Comparison of ENCODE assay signal across 7 mouse cellular contexts in the genomic region with DNA sequence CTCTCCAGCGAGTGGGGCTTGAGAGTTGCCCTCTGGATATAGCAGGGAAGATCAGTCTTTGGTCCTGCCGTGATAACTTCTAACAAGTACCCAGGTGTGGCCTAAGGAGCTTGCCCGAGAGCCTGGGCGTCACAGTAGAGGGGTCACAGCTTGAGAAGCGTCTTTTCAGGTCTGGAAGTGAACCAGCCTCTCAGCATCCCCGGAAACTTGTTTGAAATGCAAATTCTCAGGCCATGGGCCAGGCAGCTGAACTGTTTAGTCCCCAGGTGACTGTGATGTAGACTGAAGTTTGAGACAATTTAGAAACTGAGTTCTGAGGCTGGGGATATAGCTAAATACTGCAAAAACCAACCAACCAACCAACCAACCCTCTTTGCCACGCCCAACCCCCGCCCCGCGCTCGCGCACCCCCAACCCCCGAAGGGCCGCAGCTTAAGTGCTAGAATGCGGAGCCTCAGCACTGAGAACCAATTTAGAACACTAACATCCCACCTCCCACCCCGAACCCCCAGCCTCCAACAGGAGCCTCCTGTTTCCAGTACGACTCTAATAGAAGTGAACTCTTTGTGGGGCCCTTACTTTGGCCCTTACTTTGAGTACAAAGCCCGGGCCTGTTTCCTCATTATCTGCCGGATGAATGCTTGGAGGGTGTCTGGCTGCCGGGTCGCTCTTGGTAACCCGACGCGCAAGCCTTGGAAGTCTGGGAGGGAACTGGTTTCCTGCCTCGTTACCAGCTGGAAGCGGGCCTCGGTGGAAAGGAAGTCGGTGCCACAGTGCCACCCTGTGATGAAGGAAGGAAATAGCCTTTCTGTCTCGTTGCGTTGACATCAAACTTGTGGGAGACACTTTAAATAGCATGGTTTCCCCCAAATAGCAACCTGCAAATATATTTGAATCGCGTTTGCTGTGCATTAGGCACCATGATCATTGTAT.
DNase-seq lines count a peak whose midpoint lies in the region; ATAC-seq lines count a peak whose summit lies in the region.

No protein-coding gene starts in this region.

- DNase-seq in adrenal gland, postnatal 14 days, result peak; percentile 91
- peak; percentile 94 for DNase-seq in embryo, embryonic 11 days
- peak; percentile 4 for DNase-seq in gonadal fat pad, adult 2 months (ENCODE audit: low read depth)
- peak; percentile 72 to 87 for DNase-seq in left cerebral cortex, postnatal 25 days (ENCODE audit: low spot score in 2 of 2)
- DNase-seq in midbrain, embryonic 10.5 days (ENCODE audit: low spot score), result peak; percentile 87
- DNase-seq in right cerebral cortex, postnatal 4 days, result peak; percentile 83

- no peaks in the 10 kb centered on the region for H3K9me3 ChIP-seq in intestine, embryonic 16.5 days (ENCODE audit: control insufficient read depth, low read length)
- H3K9me3 ChIP-seq in midbrain, embryonic 10.5 days (replicated peaks), result no peaks in the 10 kb centered on the region

- 12% methylated on average over 32 of the region's 32 CpGs for WGBS in intestine, embryonic 16.5 days
- 3% methylated on average over 32 of the region's 32 CpGs for WGBS in midbrain, embryonic 10.5 days

- H3K27ac ChIP-seq in intestine, embryonic 16.5 days (ENCODE audit: low read length), result no peak overlapping the region
- peak overlapping the region; percentile 80 for H3K27ac ChIP-seq in midbrain, embryonic 10.5 days (replicated peaks)

- peaks cover 3% of the 10 kb centered on the region; the same call in 1 of the 2 replicates for H3K4me1 ChIP-seq in intestine, embryonic 16.5 days (ENCODE audit: control insufficient read depth, insufficient read depth, low read length)
- H3K4me1 ChIP-seq in midbrain, embryonic 10.5 days, result peaks cover 12% of the 10 kb centered on the region

- intact Hi-C loops in left cerebral cortex, postnatal 25 days (cut with DNase I), result loop anchor here (1.0 to 2.0 kb wide), 4 partner anchors 68 to 577 kb away; a partner anchor contains a TSS

- H3K36me3 ChIP-seq in intestine, embryonic 16.5 days (ENCODE audit: control insufficient read depth, insufficient read depth, low read length), result no peaks in the 10 kb centered on the region
- no peaks in the 10 kb centered on the region for H3K36me3 ChIP-seq in midbrain, embryonic 10.5 days

- peak overlapping the region; percentile 46 for H3K4me3 ChIP-seq in intestine, embryonic 16.5 days (ENCODE audit: low read length)
- peak overlapping the region; percentile 51 for H3K4me3 ChIP-seq in midbrain, embryonic 10.5 days

- H3K9ac ChIP-seq in intestine, embryonic 16.5 days (ENCODE audit: low read depth, low read length), result peak overlapping the region; percentile 63

- H3K27me3 ChIP-seq in intestine, embryonic 16.5 days (replicated peaks; ENCODE audit: control insufficient read depth, insufficient read depth, low read length), result no peaks in the 10 kb centered on the region
- 0 out of 2 replicates have a peak, but pooled peaks cover 5% of the 10 kb centered on the region for H3K27me3 ChIP-seq in midbrain, embryonic 10.5 days (ENCODE audit: low read depth, poor library complexity, severe bottlenecking)

- peak overlapping the region; percentile 85 for H3K4me2 ChIP-seq in intestine, embryonic 16.5 days (ENCODE audit: low read depth, low read length)

- peak; percentile 74 for ATAC-seq in intestine, embryonic 16.5 days

Comparison
In these comparisons a context has a peak if more than half of its experiments do, and no peak if none do; other contexts are left out.
1. DNase-seq: peak in every context shown above with its lines; median percentile 94 in embryo, embryonic 11 days; 91 in adrenal gland, postnatal 14 days; 87 in midbrain, embryonic 10.5 days; 83 in right cerebral cortex, postnatal 4 days; 80 in left cerebral cortex, postnatal 25 days; 4 in gonadal fat pad, adult 2 months.